Comparison of ENCODE assay signal across 23 mouse cellular contexts in genomic region chrX:150508696-150509095, GRCm38 (mm10). TPM values are rescaled to one million over a fixed set of nuclear protein-coding genes. Genes with fewer than 3 reads are reported as not detected.
DNase-seq lines count a peak whose midpoint lies in the region; ATAC-seq lines count a peak whose summit lies in the region.
"Had no signal": no experiment of that assay in that cellular context is flagged by ENCODE, and none has a peak within 500 bp of the region (broad histone marks: within the 10 kb centered on the region; RNA-seq: fewer than 3 reads in every experiment).

No protein-coding gene starts in this region.

- H3K9ac ChIP-seq in forebrain, embryonic 12.5 days: no peak overlapping the region
- H3K9ac ChIP-seq in forebrain, embryonic 11.5 days (ENCODE audit: low read length): no peak overlapping the region
- no peak overlapping the region for H3K9ac ChIP-seq in midbrain, embryonic 14.5 days (replicated peaks; ENCODE audit: low read length)
- H3K9ac ChIP-seq in hindbrain, embryonic 16.5 days (ENCODE audit: low read depth, low read length): no peak overlapping the region
- H3K9ac ChIP-seq in neural tube, embryonic 15.5 days (replicated peaks): no peak overlapping the region
- H3K9ac ChIP-seq: embryonic facial prominence, embryonic 15.5 days; heart, embryonic 12.5 days; limb, embryonic 15.5 days; liver, postnatal 0 days; midbrain, embryonic 12.5 days; neural tube, embryonic 12.5 days had no signal

- peak; percentile 65; the same call in 1 of the 2 replicates for ATAC-seq in forebrain, embryonic 12.5 days (ENCODE audit: low FRiP score)
- no peak for ATAC-seq in forebrain, embryonic 11.5 days (replicated peaks; ENCODE audit: low FRiP score)
- ATAC-seq in midbrain, embryonic 14.5 days (ENCODE audit: low FRiP score, low TSS enrichment): no peak; the same call in 1 of the 2 replicates
- peak; percentile 91 for ATAC-seq in hindbrain, embryonic 16.5 days
- ATAC-seq in neural tube, embryonic 15.5 days (ENCODE audit: low FRiP score): peak; percentile 78
- ATAC-seq: liver, postnatal 0 days had no signal

- no peaks in the 10 kb centered on the region for H3K9me3 ChIP-seq in forebrain, embryonic 12.5 days
- H3K9me3 ChIP-seq in forebrain, embryonic 11.5 days (ENCODE audit: control insufficient read depth, low read length): no peaks in the 10 kb centered on the region
- H3K9me3 ChIP-seq in midbrain, embryonic 14.5 days (ENCODE audit: control insufficient read depth, low read length): no peaks in the 10 kb centered on the region
- H3K9me3 ChIP-seq in midbrain, embryonic 10.5 days (replicated peaks): no peaks in the 10 kb centered on the region
- H3K9me3 ChIP-seq in hindbrain, embryonic 16.5 days (ENCODE audit: control insufficient read depth, low read length): no peaks in the 10 kb centered on the region
- no peaks in the 10 kb centered on the region for H3K9me3 ChIP-seq in neural tube, embryonic 15.5 days (replicated peaks)
- H3K9me3 ChIP-seq: embryonic facial prominence, embryonic 15.5 days; heart, embryonic 12.5 days; limb, embryonic 15.5 days; midbrain, embryonic 12.5 days; neural tube, embryonic 12.5 days had no signal

- no peak overlapping the region for H3K27ac ChIP-seq in forebrain, embryonic 12.5 days
- H3K27ac ChIP-seq in forebrain, embryonic 11.5 days (ENCODE audit: low read depth, low read length): no peak overlapping the region
- peak overlapping the region; percentile 71 for H3K27ac ChIP-seq in midbrain, embryonic 14.5 days (replicated peaks; ENCODE audit: low read depth, low read length)
- no peak overlapping the region for H3K27ac ChIP-seq in midbrain, embryonic 10.5 days (replicated peaks)
- H3K27ac ChIP-seq in hindbrain, embryonic 16.5 days (ENCODE audit: low read depth, low read length): peak overlapping the region; percentile 51
- 0 out of 2 replicates have a peak overlapping the region, but pooled peaks have one; percentile 37 for H3K27ac ChIP-seq in neural tube, embryonic 15.5 days (replicated peaks)
- H3K27ac ChIP-seq: embryonic facial prominence, embryonic 15.5 days; limb, embryonic 15.5 days; midbrain, embryonic 12.5 days; neural tube, embryonic 12.5 days had no signal

- 75% methylated on average over 6 of the region's 6 CpGs for WGBS in forebrain, embryonic 12.5 days
- 78% methylated on average over 6 of the region's 6 CpGs for WGBS in forebrain, embryonic 11.5 days
- 58% methylated on average over 6 of the region's 6 CpGs for WGBS in midbrain, embryonic 14.5 days
- WGBS in midbrain, embryonic 10.5 days: 90% methylated on average over 6 of the region's 6 CpGs
- 69% methylated on average over 6 of the region's 6 CpGs for WGBS in hindbrain, embryonic 16.5 days
- 68% methylated on average over 6 of the region's 6 CpGs for WGBS in neural tube, embryonic 15.5 days

- H3K27me3 ChIP-seq in forebrain, embryonic 12.5 days: no peaks in the 10 kb centered on the region
- H3K27me3 ChIP-seq in forebrain, embryonic 11.5 days (ENCODE audit: control insufficient read depth, insufficient read depth, low read length): no peaks in the 10 kb centered on the region
- H3K27me3 ChIP-seq in midbrain, embryonic 14.5 days (ENCODE audit: control insufficient read depth, insufficient read depth, low read length): no peaks in the 10 kb centered on the region
- H3K27me3 ChIP-seq in midbrain, embryonic 10.5 days (ENCODE audit: low read depth, poor library complexity, severe bottlenecking): no peaks in the 10 kb centered on the region
- no peaks in the 10 kb centered on the region for H3K27me3 ChIP-seq in hindbrain, embryonic 16.5 days (replicated peaks; ENCODE audit: control insufficient read depth, insufficient read depth, low read length)
- H3K27me3 ChIP-seq in neural tube, embryonic 15.5 days (replicated peaks): no peaks in the 10 kb centered on the region
- H3K27me3 ChIP-seq: embryonic facial prominence, embryonic 15.5 days; heart, embryonic 12.5 days; limb, embryonic 15.5 days; midbrain, embryonic 12.5 days; neural tube, embryonic 12.5 days had no signal

- no peak for DNase-seq in forebrain, embryonic 11.5 days (ENCODE audit: low spot score)
- DNase-seq in midbrain, embryonic 14.5 days: peak; percentile 48
- no peak for DNase-seq in midbrain, embryonic 10.5 days (ENCODE audit: low spot score)
- no peak for DNase-seq in thymus, postnatal 0 days (ENCODE audit: low spot score)
- no peak for DNase-seq in kidney, postnatal 14 days
- DNase-seq: adrenal gland, postnatal 10 days; cerebellum, adult 8-10 months; gastrocnemius, postnatal 36 days; heart, postnatal 4 days; kidney, adult 11 months; kidney, postnatal 25 days; liver, postnatal 0 days; lung, postnatal 36 days; retina, postnatal 1 day; thymus, adult 18-20 months had no signal

- H3K4me3 ChIP-seq in forebrain, embryonic 12.5 days (replicated peaks): no peak overlapping the region
- no peak overlapping the region for H3K4me3 ChIP-seq in forebrain, embryonic 11.5 days (ENCODE audit: low read depth, low read length)
- no peak overlapping the region for H3K4me3 ChIP-seq in midbrain, embryonic 14.5 days (replicated peaks; ENCODE audit: low read depth, low read length)
- H3K4me3 ChIP-seq in midbrain, embryonic 10.5 days: no peak overlapping the region
- H3K4me3 ChIP-seq in hindbrain, embryonic 16.5 days (ENCODE audit: low read length): no peak overlapping the region
- H3K4me3 ChIP-seq in neural tube, embryonic 15.5 days (replicated peaks): no peak overlapping the region
- H3K4me3 ChIP-seq: embryonic facial prominence, embryonic 15.5 days; heart, embryonic 12.5 days; limb, embryonic 15.5 days; midbrain, embryonic 12.5 days; neural tube, embryonic 12.5 days had no signal

- no peaks in the 10 kb centered on the region for H3K4me1 ChIP-seq in forebrain, embryonic 12.5 days
- no peaks in the 10 kb centered on the region for H3K4me1 ChIP-seq in forebrain, embryonic 11.5 days (replicated peaks; ENCODE audit: control insufficient read depth, insufficient read depth, low read length)
- H3K4me1 ChIP-seq in midbrain, embryonic 14.5 days (ENCODE audit: control insufficient read depth, insufficient read depth, low read length): no peaks in the 10 kb centered on the region
- no peaks in the 10 kb centered on the region for H3K4me1 ChIP-seq in midbrain, embryonic 10.5 days
- H3K4me1 ChIP-seq in hindbrain, embryonic 16.5 days (ENCODE audit: control insufficient read depth, insufficient read depth, low read depth, low read length): no peaks in the 10 kb centered on the region
- no peaks in the 10 kb centered on the region for H3K4me1 ChIP-seq in neural tube, embryonic 15.5 days
- H3K4me1 ChIP-seq: embryonic facial prominence, embryonic 15.5 days; heart, embryonic 12.5 days; limb, embryonic 15.5 days; midbrain, embryonic 12.5 days; neural tube, embryonic 12.5 days had no signal

- no peak overlapping the region for H3K4me2 ChIP-seq in forebrain, embryonic 12.5 days
- no peak overlapping the region for H3K4me2 ChIP-seq in forebrain, embryonic 11.5 days (ENCODE audit: low read depth, low read length, severe bottlenecking)
- no peak overlapping the region for H3K4me2 ChIP-seq in midbrain, embryonic 14.5 days (ENCODE audit: low read length)
- H3K4me2 ChIP-seq in hindbrain, embryonic 16.5 days (ENCODE audit: low read length): no peak overlapping the region
- H3K4me2 ChIP-seq in neural tube, embryonic 15.5 days: no peak overlapping the region
- H3K4me2 ChIP-seq: embryonic facial prominence, embryonic 15.5 days; heart, embryonic 12.5 days; limb, embryonic 15.5 days; midbrain, embryonic 12.5 days; neural tube, embryonic 12.5 days had no signal

- H3K36me3 ChIP-seq in forebrain, embryonic 12.5 days (replicated peaks): no peaks in the 10 kb centered on the region
- H3K36me3 ChIP-seq in forebrain, embryonic 11.5 days (ENCODE audit: control insufficient read depth, insufficient read depth, low read length): no peaks in the 10 kb centered on the region
- no peaks in the 10 kb centered on the region for H3K36me3 ChIP-seq in midbrain, embryonic 14.5 days (ENCODE audit: control insufficient read depth, insufficient read depth, low read length)
- peaks cover 3% of the 10 kb centered on the region; the same call in 1 of the 2 replicates for H3K36me3 ChIP-seq in midbrain, embryonic 10.5 days
- no peaks in the 10 kb centered on the region for H3K36me3 ChIP-seq in hindbrain, embryonic 16.5 days (ENCODE audit: control insufficient read depth, insufficient read depth, low read length)
- H3K36me3 ChIP-seq in neural tube, embryonic 15.5 days: 0 out of 2 replicates have a peak, but pooled peaks cover 2% of the 10 kb centered on the region
- H3K36me3 ChIP-seq: embryonic facial prominence, embryonic 15.5 days; heart, embryonic 12.5 days; midbrain, embryonic 12.5 days; neural tube, embryonic 12.5 days had no signal

RNA-seq across cellular contexts. Expression of gene Alas2, which starts 38.5 kb away (rescaled TPM):
- polyA plus RNA-seq in forebrain, embryonic 12.5 days (2016; fragmentation: Nextera tagmentation; extraction: Ambion mirVana): 27.0 and 38.5 TPM in 2 replicates
- 59.2 and 61.2 TPM in 2 replicates for polyA plus RNA-seq in forebrain, embryonic 11.5 days (2014; fragmentation: Nextera tagmentation; extraction: Ambion mirVana)
- 16.5 and 25.4 TPM in 2 replicates for polyA plus RNA-seq in midbrain, embryonic 14.5 days (2014; fragmentation: Nextera tagmentation; extraction: Ambion mirVana)
- 47.9 and 60.9 TPM in 2 replicates for polyA plus RNA-seq in midbrain, embryonic 10.5 days (2016; fragmentation: Nextera tagmentation; extraction: Ambion mirVana)
- 46.4 and 57.9 TPM in 2 replicates for polyA plus RNA-seq in hindbrain, embryonic 16.5 days (2015; fragmentation: Nextera tagmentation; extraction: Ambion mirVana)
- 37.6 and 48.9 TPM in 2 replicates for polyA plus RNA-seq in neural tube, embryonic 15.5 days (2015; fragmentation: Nextera tagmentation; extraction: Ambion mirVana)
- 8.1 and 8.5 TPM in 2 replicates for polyA plus RNA-seq in thymus, postnatal 0 days (2015; fragmentation: Nextera tagmentation; extraction: Ambion mirVana)

RNA-seq across cellular contexts. Expression of gene Tmem29, which starts 49.7 kb away (rescaled TPM):
- polyA plus RNA-seq in forebrain, embryonic 12.5 days (2016; fragmentation: Nextera tagmentation; extraction: Ambion mirVana): 44.0 and 44.3 TPM in 2 replicates
- polyA plus RNA-seq in forebrain, embryonic 11.5 days (2014; fragmentation: Nextera tagmentation; extraction: Ambion mirVana): 37.8 and 39.9 TPM in 2 replicates
- 75.1 and 82.5 TPM in 2 replicates for polyA plus RNA-seq in midbrain, embryonic 14.5 days (2014; fragmentation: Nextera tagmentation; extraction: Ambion mirVana)
- 41.5 and 42.2 TPM in 2 replicates for polyA plus RNA-seq in midbrain, embryonic 10.5 days (2016; fragmentation: Nextera tagmentation; extraction: Ambion mirVana)
- 74.6 and 78.2 TPM in 2 replicates for polyA plus RNA-seq in hindbrain, embryonic 16.5 days (2015; fragmentation: Nextera tagmentation; extraction: Ambion mirVana)
- polyA plus RNA-seq in neural tube, embryonic 15.5 days (2015; fragmentation: Nextera tagmentation; extraction: Ambion mirVana): 73.2 and 81.4 TPM in 2 replicates
- 20.2 and 23.7 TPM in 2 replicates for polyA plus RNA-seq in thymus, postnatal 0 days (2015; fragmentation: Nextera tagmentation; extraction: Ambion mirVana)

Comparison
In these comparisons a context has a peak if more than half of its experiments do, and no peak if none do; other contexts are left out.
1. ATAC-seq: peak in forebrain, embryonic 12.5 days (single experiment), hindbrain, embryonic 16.5 days (single experiment) and neural tube, embryonic 15.5 days (single experiment); none in forebrain, embryonic 11.5 days (single experiment) and midbrain, embryonic 14.5 days (single experiment).
2. H3K27ac ChIP-seq: peak in midbrain, embryonic 14.5 days (single experiment), hindbrain, embryonic 16.5 days (single experiment) and neural tube, embryonic 15.5 days (single experiment); none in forebrain, embryonic 12.5 days (single experiment), forebrain, embryonic 11.5 days (single experiment) and midbrain, embryonic 10.5 days (single experiment).